Mouse (Mus musculus) thymus, postnatal 36 days (tissue): ENCODE measurements around the gene Cc2d2a.

Experiments used
- DNase-seq, 2 experiments: peaks; one replicate each; pipeline ENCODE4 v3.0.0; 2022; ENCODE audit warnings: mixed read lengths in 2 of 2

The Cc2d2a gene

DNA sequence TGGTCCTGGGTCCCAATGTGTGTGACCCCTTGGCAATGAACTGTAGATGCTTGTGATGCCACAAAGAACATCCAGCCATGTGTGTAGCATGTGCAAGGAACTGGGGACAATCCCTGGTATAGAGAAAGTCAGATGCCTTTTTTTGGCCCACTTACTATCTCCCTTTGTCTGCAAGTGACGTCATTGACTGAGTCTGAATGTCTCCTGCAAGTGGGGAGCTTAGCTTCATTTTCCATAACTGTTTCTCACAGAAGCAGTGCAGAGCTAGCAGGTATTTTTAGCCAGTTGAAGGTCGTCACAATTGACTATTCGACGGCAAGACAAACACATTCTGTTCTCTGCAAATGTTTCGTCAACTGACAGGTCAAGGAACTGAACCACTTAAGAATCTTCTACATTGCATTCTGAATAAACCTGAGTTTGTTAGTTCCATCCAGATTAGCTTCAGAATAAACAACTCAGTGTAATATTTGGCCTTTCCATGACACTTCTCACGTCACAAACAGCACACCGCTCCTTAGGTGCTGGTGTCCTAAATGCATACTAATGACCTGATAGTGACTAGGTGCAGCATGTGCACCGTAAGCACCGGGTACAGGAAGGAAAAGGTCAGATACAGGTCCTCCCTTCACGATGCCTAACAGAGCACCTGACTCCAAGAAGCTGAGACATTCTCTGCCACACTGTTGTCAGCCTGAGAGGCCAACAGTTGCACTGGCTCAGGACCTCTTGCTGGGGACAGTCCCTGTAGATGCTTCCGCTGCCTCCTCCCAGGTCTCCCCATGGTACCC is 66.4 kb downstream of the Cc2d2a start:
- no peak for DNase-seq

DNA sequence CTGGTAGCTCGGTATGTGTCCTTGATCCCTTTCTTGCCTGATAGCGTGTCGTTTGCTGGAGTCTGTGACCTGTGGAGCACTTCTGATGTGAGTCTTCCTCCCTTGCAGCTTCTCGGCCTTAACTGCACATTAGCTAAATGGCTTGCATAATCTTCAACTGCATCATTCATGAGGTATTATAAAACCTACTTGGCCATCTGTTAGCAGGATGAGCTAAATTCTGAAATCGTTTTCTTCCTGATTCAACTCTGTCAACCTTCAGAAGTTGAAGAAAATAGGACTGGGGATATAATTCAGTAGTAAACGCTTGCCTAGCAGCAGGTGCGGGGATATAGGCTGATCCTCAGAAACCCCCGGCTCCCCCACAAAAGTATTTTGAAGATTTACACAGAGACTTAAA is 70.2 kb downstream of the Cc2d2a start:
- DNase-seq = no peak

DNA sequence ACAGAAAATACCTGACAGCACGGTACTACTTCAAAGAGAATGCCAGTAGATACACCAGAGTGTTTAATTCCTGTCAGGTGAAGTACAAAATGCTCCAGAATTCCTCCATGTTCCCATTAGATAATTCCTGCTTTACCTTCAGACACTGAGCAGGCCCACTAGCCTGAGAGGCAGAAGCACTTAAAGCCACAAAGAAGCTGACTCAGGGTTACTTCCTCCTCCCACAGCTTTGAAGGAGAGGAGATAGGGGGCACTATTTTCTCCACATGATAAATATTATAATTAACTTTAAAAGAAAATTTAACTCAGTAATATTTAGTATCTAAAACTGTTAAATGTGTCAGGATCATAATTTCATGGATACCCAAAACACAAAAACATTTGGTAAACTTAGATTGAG is 82.0 kb downstream of the Cc2d2a start:
- no peak for DNase-seq

DNA sequence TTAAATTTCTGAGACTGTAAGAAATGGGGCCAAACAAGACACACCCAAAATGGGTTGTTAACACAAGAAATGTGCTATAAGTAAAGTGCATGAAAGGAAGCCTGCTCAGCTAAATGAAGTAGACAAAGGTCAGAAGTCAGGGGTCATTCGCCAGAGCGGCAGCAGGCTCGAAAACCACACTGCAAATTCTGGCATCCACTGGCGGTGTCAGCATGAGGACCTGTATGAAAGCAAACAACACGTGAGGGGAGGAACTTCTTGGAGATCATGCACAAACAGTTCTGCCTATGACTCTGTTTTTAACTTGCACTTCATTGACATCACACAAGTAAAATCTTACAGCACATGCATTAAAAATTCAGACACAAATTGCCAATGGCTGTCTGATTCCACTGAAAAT is 83.0 kb downstream of the Cc2d2a start:
- no peak for DNase-seq

DNA sequence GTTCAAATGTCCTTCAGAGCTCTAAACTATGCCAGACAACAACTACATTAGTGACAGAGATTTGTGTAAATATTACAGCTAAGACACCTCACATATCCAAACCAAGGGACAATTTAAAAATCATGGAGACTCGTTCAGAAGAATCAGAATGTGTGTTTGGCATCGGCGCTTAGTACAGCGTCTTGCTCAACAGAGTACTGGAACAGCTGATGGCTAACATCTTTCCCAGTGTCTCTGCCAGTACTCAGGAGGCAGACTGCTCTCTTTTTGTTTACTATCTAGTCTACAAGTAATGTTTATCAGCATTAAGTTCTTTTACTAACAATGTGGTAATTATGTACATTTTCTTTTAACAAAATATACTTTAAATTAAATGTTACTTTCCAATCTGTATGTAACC is 85.9 kb downstream of the Cc2d2a start:
- DNase-seq = no peak

DNA sequence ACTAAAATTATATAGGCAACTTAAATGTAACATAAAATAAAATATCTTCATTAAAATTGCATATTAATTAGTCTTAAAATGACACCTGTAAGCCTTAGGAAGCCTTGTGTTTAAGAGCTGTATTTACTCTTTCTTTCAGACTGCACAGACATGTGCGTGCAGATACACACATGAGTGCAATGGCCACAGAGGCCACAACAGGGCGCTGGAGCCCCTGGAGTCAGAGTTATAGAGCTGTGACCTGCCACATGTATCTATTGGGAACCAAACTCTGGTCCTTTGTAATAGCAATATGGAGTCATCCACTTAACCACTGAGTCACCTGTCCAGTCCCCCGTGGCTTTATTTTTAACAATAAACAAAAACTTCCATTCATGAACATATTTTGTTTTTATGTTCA is 86.9 kb downstream of the Cc2d2a start:
- no peak for DNase-seq

DNA sequence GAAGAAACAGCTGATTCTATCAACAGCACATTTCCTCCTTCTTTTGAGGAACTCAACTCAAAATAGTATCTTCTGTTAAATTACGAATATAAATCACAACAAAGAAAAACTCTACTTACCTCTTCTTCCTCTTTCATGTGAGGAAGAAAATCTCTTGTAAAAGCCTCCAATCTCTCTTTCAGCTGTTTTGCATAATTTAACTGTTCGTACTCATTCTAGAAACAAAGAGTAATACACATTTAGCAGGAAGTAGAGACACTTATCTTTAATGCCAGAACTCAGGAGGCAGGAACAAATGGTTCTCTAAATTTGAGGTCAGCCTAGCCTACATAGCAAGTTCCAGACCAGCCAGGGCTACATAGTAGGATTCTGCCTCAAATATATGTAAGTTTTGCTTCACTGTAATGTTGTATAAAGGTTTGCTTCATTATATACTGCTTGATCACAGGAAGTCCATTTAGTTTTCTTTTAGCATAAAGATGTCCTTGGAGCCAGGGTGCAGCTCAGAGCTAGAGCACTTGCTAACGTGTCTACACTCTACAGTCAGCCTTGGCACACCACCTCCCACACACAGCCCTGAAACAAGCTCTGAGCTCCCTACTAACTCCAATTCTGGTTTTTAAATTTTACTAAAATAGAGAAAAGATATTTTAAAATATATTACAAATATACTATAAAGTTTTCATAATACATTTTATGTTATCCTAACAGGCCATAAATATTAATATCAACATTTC is 108.6 kb downstream of the Cc2d2a start:
- DNase-seq = no peak

DNA sequence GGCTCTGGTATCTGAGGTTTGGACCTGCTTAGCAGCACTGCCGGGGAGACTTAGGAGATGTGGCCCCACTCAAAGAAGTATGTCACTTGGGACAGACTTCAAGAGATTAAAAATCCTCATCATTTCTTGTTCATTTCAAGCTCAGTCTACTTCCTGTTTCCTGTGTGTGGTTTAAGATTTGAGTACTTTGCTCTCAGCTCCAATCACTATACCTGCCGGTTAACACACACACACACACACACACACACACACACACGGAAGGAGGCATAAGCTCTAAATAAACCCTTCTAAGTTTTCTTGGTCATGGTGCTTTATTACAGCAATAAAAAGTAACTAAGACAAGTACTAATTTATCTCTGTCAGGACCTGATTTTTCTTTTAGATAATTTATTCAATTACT is 109.4 kb downstream of the Cc2d2a start:
- DNase-seq = peak in 1 of 2 experiments; percentile 16

DNA sequence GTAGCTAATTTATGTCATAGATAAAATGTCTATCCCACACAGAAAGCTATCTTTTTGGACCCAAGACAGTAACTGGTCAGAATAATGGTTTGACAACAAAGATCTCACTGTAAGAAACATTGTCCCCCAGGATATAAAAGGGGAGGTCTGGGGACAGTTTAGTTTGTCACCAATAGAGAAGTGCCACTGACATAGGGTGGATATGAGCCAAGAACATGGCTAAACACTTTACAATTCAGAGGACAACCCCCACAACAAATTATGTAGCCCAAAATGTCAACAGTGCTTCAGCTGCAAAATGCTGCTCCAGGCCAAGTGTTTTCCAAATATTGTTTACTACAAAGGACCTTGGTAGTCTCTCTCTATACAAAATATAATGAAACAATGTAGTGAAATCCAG is 114.3 kb downstream of the Cc2d2a start:
- DNase-seq = no peak

DNA sequence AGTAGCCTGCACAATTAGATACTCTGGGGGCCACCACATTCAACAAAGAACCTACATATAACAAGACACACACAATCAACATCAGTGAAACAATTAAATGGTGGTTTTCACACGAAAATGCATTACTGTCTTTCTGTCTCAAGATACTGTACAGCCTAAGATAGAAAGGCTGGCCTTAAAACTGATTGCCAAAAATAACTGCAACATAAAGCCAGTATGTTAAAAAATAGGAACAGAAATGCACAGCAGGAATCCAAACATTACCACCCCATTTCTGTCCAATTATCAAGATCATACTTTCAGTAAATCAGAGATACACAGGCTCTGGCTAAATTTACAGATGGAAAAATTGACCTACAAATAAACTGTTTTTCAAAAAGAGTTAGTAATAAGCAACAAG is 114.8 kb downstream of the Cc2d2a start:
- DNase-seq = no peak

DNA sequence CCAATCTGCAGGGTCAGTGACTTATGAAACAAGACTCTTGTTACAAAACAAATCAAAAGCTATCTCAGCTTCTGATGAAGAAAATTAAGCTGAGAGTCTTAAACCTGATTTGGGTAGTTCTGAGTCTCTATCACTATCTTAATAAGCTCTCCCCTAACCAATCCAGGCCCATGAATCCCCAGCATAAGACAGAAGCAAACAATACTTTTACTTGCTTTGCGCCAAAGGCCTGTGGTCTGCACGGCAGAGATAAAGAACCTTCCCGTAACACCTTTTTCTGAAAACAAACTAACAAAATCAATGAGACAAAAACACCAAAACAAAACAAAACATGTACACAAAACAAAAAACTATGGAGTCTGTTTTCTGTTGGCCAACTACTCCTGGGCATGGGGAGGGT is 116.4 kb downstream of the Cc2d2a start:
- no peak for DNase-seq

DNA sequence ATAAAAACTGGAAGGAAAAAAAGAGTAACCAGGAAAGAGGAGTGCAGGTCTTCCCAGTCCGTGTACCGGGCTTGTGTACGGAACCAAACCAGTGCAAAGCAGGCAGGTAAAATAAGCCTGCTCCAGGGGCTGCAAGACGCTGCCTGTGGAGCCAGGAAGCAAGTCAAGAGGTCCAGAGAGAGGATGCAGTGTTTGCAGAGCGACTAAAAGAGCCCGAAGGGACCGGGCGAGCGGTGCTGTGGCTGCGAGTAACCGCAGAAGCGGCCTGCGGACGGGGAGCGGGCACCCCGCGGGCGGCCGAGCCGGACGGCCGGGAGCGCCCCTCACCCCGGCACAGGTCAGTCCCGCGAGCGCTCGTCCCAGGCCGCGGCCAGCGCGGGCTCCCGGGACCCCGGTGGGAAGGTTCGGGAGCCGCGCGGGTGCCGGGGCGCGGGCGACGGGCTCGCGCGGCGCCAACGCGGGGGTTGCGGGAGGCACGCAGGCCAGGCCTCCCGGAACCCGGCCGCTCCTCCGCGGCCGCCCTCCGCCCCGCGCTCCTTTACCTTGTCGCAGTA is 119.4 kb downstream of the Cc2d2a start:
- peak in 1 of 2 experiments; percentile 39 for DNase-seq

DNA sequence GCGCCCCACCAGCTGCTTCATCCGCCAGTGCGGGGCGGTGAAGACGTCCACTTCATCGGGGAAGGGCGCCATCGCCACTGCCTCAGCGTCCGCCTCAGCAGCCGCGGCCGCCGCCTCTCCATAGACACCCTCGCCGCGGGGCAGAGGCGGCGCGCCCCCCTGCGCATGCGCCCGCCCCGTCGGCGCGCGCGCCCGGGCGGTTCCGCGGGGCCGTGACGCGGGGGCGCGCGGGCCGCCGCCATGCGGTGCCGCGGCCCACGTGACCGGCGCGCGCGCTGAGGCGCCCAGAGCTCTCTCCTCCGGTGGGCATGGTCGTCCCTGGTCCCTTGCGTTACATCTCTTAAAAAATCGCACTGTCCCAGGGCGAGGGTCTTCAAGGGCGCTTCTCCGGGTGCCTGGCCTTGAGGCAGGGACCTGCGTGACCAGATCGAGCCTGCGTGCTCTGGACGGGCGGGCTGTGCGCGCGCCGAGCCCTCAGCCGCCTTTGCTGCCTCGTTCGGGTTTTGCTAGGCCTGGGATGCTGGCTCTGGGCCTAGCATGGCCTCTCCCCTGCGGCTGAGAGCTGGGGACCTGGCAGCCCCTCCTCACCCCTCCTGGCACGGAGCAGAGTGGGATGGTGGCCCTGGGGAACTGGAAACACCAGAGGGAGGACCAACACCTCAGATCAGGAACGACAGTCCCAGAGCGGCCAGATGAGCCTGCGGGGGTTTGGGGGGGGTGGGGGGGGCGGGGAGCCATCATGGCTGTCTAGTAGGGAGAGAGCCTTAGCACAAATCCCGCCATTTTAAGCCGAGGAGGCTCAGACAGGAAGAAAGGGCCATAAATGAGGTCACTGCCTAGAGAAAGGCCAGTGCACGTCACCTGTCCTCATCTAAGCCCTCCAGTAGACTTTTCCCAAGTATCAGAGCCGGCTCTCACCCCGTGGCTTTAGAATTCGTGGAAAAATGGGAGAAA is 120.1 kb downstream of the Cc2d2a start:
- peak; percentile 78 to 84 for DNase-seq

DNA sequence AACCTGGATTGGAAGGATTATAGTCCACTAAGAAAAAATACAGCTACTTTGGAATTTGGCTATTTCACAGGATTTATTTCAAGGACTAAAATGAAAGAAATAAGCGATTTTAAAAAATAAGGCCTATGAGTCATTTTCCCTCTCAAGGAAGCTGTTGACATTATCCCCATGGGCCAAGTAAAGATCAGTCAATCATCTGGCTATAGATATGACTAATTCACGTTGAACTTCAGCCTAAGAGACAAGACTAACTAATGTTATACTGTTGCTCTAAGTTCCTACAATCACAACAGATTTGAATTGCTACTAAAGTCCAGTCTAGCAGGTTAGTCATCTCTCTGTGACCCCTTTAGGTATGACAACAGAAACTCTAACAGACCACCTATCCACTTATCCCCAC is 121.8 kb downstream of the Cc2d2a start:
- no peak for DNase-seq

DNA sequence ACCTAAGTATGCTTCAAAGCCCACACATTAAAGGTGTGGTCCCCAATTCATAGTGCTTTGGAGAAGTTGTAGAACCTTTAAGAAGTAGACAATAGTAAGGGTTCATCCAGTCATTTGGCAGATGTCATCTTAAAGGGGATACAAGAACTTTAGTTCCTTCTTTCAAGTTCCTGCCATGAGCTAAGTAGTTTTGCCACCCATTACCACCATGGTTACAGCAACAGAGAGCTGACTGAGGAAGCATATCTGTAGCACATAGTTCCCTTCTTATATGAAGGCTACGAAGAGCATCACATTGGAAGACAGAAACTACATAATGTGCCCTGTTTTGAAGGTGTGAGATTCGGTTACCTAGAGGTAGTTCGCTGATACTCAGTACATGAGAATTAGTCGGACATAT is 124.5 kb downstream of the Cc2d2a start:
- DNase-seq = no peak

DNA sequence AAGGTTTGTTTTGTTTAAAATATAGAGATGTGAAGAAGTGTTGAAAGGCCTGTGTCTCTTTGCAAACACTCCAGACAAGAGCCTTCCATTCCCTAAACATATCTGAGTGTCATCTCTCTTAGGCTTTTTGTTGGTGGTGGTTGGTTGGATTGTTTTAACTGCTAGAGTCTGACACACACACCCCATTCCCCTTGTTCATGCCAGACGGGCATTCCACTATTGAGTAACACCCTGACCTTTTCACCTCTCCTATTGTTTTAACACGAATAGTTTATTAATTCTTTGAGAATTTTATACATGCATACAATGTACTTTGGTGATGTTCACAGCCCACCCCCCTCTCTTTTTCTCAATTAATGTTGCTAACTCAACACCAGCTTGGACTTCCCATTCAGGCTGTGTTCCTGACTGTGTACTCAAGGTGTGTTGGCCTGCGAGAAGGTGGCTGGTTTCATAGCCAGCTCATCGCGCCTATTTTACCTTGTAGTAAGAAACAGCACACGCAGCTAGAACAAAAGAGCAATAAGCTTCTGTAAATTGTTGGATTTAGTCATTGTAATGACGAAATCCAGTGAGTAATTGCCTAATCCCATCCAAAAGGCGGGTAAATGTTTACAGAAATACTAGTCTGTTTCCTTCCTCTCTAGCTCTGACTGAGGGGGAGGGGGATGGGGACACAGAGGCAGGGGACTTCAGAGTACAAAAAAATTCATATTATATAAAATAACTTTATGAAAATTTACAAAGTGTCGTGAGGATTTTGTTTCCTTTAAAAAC is 126.0 kb downstream of the Cc2d2a start:
- no peak for DNase-seq
